Mouse (Mus musculus): ENCODE results near the gene Anks6. TPM values are rescaled to one million over a fixed set of nuclear protein-coding genes. Genes with fewer than 3 reads are reported as not detected.
"Not testable (repeated sequence)": the region's sequence is repeated elsewhere in the genome, so short reads cannot be mapped to it uniquely, and the experiment has no call there.

Anks6 gene
- polyA plus RNA-seq, 1 experiment from 2014 or later: 4.0 TPM

- Histone ChIP-seq H3K9me3 (ENCODE audit: control insufficient read depth, low read length) (no peaks in the 10 kb centered on the region), H3K36me3 (ENCODE audit: control insufficient read depth, insufficient read depth, low read length) (no peaks in the 10 kb centered on the region), H3K27me3 (ENCODE audit: control insufficient read depth, insufficient read depth, low read length) (no peaks in the 10 kb centered on the region), H3K9ac (ENCODE audit: low read length) (no peak overlapping the region), H3K4me1 (ENCODE audit: control insufficient read depth, insufficient read depth, low read length) (no peaks in the 10 kb centered on the region), H3K4me3 (ENCODE audit: low read depth, low read length) (no peak overlapping the region), H3K27ac (replicated peaks; ENCODE audit: low read depth, low read length) (no peak overlapping the region), H3K4me2 (ENCODE audit: low read depth, severe bottlenecking) (no peak overlapping the region)
- WGBS: 93% methylated on average over 4 of the region's 4 CpGs
- DNase-seq (ENCODE audit: low spot score) (no peak), ATAC-seq (ENCODE audit: insufficient number of reproducible peaks, low FRiP score, low TSS enrichment, low read depth) (no peak)
Observed at GRCm38 (mm10) chr4:47080647-47081010, 23.4 kb upstream of the Anks6 start.

DNA sequence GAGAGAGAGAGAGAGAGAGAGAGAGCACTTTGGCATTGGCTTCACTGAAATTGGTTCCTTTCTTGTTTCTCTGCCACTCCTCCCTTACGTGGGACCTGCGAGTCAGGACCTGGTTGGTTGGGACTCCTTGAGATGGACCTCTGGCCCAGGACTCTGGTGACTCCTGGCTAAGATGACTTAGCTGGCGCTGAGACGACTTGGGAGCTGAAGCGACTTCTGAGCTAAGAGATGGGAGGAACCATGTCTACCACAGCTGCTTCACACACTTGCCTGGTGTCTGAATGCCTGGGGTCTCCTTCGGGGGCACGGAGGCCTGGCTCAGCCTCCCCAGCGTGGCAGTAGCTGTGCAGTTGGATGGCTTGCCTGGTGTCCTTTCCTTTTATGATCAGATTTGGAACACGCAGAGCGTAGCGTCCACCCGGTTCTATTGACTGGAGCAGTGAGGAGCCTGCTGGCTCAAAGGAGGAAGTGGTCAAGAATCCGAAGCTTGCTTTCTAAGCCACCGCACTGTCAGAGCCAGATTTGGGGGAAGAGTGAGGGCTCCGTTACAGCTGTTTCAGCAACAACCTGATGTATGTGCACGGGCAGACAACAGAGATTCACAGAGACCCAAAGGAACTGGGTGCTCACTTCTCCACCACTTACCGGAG, 22.9 kb upstream of the Anks6 start:
- H3K4me2 ChIP-seq (ENCODE audit: low read depth, severe bottlenecking): no peak overlapping the region
- no peaks in the 10 kb centered on the region for H3K36me3 ChIP-seq (ENCODE audit: control insufficient read depth, insufficient read depth, low read length)
- no peak overlapping the region for H3K9ac ChIP-seq (ENCODE audit: low read length)
- no peak for ATAC-seq (ENCODE audit: insufficient number of reproducible peaks, low FRiP score, low TSS enrichment, low read depth)
- no peaks in the 10 kb centered on the region for H3K9me3 ChIP-seq (ENCODE audit: control insufficient read depth, low read length)
- no peak overlapping the region for H3K4me3 ChIP-seq (ENCODE audit: low read depth, low read length)
- 90% methylated on average over 17 of the region's 17 CpGs for WGBS
- no peaks in the 10 kb centered on the region for H3K27me3 ChIP-seq (ENCODE audit: control insufficient read depth, insufficient read depth, low read length)
- no peak overlapping the region for H3K27ac ChIP-seq (replicated peaks; ENCODE audit: low read depth, low read length)
- H3K4me1 ChIP-seq (ENCODE audit: control insufficient read depth, insufficient read depth, low read length): no peaks in the 10 kb centered on the region
- no peak for DNase-seq (ENCODE audit: low spot score)

DNA sequence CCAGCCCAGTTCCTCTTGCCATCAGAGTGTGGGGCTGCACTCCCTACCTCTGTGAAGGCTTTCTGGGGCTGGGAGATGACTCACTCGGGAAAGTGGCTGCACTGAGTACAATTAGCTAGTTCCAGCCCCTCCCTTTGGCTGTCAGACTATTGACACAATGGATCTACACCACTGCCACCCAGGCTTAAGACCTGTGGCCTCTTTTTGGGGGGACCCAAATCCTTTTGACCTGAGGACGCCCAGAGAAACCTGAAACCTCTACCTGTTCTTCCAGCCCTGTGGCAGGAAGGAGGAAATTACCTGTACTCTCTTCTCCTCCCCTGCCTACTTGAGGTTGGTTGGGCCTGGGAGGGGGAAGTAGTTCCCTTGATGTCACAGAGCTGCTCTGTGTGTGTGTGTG, 17.8 kb upstream of the Anks6 start:
- no peaks in the 10 kb centered on the region for H3K27me3 ChIP-seq (ENCODE audit: control insufficient read depth, insufficient read depth, low read length)
- no peak overlapping the region for H3K27ac ChIP-seq (replicated peaks; ENCODE audit: low read depth, low read length)
- ATAC-seq (ENCODE audit: insufficient number of reproducible peaks, low FRiP score, low TSS enrichment, low read depth): no peak
- H3K9me3 ChIP-seq (ENCODE audit: control insufficient read depth, low read length): no peaks in the 10 kb centered on the region
- H3K4me1 ChIP-seq (ENCODE audit: control insufficient read depth, insufficient read depth, low read length): no peaks in the 10 kb centered on the region
- no peak overlapping the region for H3K9ac ChIP-seq (ENCODE audit: low read length)
- H3K36me3 ChIP-seq (ENCODE audit: control insufficient read depth, insufficient read depth, low read length): no peaks in the 10 kb centered on the region
- 31% methylated on average over 2 of the region's 2 CpGs for WGBS
- H3K4me3 ChIP-seq (ENCODE audit: low read depth, low read length): no peak overlapping the region
- DNase-seq (ENCODE audit: low spot score): no peak
- H3K4me2 ChIP-seq (ENCODE audit: low read depth, severe bottlenecking): no peak overlapping the region

DNA sequence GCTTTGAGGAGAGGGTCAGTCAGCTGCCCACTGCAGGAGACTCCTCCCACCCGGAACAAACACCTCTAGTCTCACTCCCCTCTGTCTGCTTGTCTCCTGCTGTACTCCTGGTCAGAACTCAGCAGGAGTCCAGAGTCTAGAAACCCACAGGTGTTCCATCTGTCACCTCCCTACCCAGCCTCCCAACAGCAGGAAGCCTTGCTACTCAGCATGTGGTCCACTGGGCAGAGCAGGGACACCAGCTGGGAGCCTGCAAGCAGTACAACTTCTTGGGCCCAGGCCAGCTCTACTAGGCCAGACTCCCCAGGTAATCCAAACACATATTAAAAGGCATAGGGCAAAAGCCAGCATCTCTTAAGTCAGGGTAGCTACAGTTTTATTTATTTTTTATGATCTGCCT, 3.7 kb upstream of the Anks6 start:
- no peaks in the 10 kb centered on the region for H3K27me3 ChIP-seq (ENCODE audit: control insufficient read depth, insufficient read depth, low read length)
- no peak for DNase-seq (ENCODE audit: low spot score)
- no peak overlapping the region for H3K4me2 ChIP-seq (ENCODE audit: low read depth, severe bottlenecking)
- no peak overlapping the region for H3K4me3 ChIP-seq (ENCODE audit: low read depth, low read length)
- no peak overlapping the region for H3K9ac ChIP-seq (ENCODE audit: low read length)
- H3K9me3 ChIP-seq (ENCODE audit: control insufficient read depth, low read length): no peaks in the 10 kb centered on the region
- 19% methylated on average over 1 of the region's 1 CpGs for WGBS
- ATAC-seq (ENCODE audit: insufficient number of reproducible peaks, low FRiP score, low TSS enrichment, low read depth): no peak
- H3K27ac ChIP-seq (replicated peaks; ENCODE audit: low read depth, low read length): no peak overlapping the region
- no peaks in the 10 kb centered on the region for H3K36me3 ChIP-seq (ENCODE audit: control insufficient read depth, insufficient read depth, low read length)
- H3K4me1 ChIP-seq (ENCODE audit: control insufficient read depth, insufficient read depth, low read length): 0 out of 2 replicates have a peak, but pooled peaks cover 5% of the 10 kb centered on the region

GRCm38 (mm10) chr4:47057510-47058325, 491 bp upstream of the Anks6 start:
- Histone ChIP-seq H3K27ac (replicated peaks; ENCODE audit: low read depth, low read length) (no peak overlapping the region), H3K4me2 (ENCODE audit: low read depth, severe bottlenecking) (peak overlapping the region; percentile 77), H3K4me1 (ENCODE audit: control insufficient read depth, insufficient read depth, low read length) (0 out of 2 replicates have a peak, but pooled peaks cover 5% of the 10 kb centered on the region), H3K36me3 (ENCODE audit: control insufficient read depth, insufficient read depth, low read length) (no peaks in the 10 kb centered on the region), H3K27me3 (ENCODE audit: control insufficient read depth, insufficient read depth, low read length) (no peaks in the 10 kb centered on the region), H3K4me3 (ENCODE audit: low read depth, low read length) (peak overlapping the region; percentile 58), H3K9ac (ENCODE audit: low read length) (peak overlapping the region; percentile 79), H3K9me3 (ENCODE audit: control insufficient read depth, low read length) (no peaks in the 10 kb centered on the region)
- ATAC-seq (ENCODE audit: insufficient number of reproducible peaks, low FRiP score, low TSS enrichment, low read depth): peak; percentile 22; the same call in 1 of the 2 replicates
- WGBS: 39% methylated on average over 24 of the region's 25 CpGs
- DNase-seq (ENCODE audit: low spot score): no peak

- Histone ChIP-seq H3K9me3 (ENCODE audit: control insufficient read depth, low read length) (no peaks in the 10 kb centered on the region), H3K4me3 (ENCODE audit: low read depth, low read length) (no peak overlapping the region), H3K9ac (ENCODE audit: low read length) (no peak overlapping the region), H3K27me3 (ENCODE audit: control insufficient read depth, insufficient read depth, low read length) (no peaks in the 10 kb centered on the region), H3K4me2 (ENCODE audit: low read depth, severe bottlenecking) (no peak overlapping the region), H3K4me1 (ENCODE audit: control insufficient read depth, insufficient read depth, low read length) (peaks cover 8% of the 10 kb centered on the region; the same call in 1 of the 2 replicates), H3K27ac (replicated peaks; ENCODE audit: low read depth, low read length) (no peak overlapping the region), H3K36me3 (ENCODE audit: control insufficient read depth, insufficient read depth, low read length) (no peaks in the 10 kb centered on the region)
- ATAC-seq (ENCODE audit: insufficient number of reproducible peaks, low FRiP score, low TSS enrichment, low read depth): no peak
- no peak for DNase-seq (ENCODE audit: low spot score)
- WGBS: 96% methylated on average over 6 of the region's 6 CpGs
Observed at GRCm38 (mm10) chr4:47055570-47056080, 1.6 kb downstream of the Anks6 start.

GRCm38 (mm10) chr4:47055170-47055569, 2.1 kb downstream of the Anks6 start:
- H3K27ac ChIP-seq (replicated peaks; ENCODE audit: low read depth, low read length); H3K36me3 ChIP-seq (ENCODE audit: control insufficient read depth, insufficient read depth, low read length); H3K4me3 ChIP-seq (ENCODE audit: low read depth, low read length); H3K9me3 ChIP-seq (ENCODE audit: control insufficient read depth, low read length); DNase-seq (ENCODE audit: low spot score); H3K27me3 ChIP-seq (ENCODE audit: control insufficient read depth, insufficient read depth, low read length); ATAC-seq (ENCODE audit: insufficient number of reproducible peaks, low FRiP score, low TSS enrichment, low read depth); H3K9ac ChIP-seq (ENCODE audit: low read length); H3K4me2 ChIP-seq (ENCODE audit: low read depth, severe bottlenecking): not testable (repeated sequence)
- peaks cover 10% of the 10 kb centered on the region; the same call in 1 of the 2 replicates for H3K4me1 ChIP-seq (ENCODE audit: control insufficient read depth, insufficient read depth, low read length)
- WGBS: 91% methylated on average over 9 of the region's 9 CpGs

DNA sequence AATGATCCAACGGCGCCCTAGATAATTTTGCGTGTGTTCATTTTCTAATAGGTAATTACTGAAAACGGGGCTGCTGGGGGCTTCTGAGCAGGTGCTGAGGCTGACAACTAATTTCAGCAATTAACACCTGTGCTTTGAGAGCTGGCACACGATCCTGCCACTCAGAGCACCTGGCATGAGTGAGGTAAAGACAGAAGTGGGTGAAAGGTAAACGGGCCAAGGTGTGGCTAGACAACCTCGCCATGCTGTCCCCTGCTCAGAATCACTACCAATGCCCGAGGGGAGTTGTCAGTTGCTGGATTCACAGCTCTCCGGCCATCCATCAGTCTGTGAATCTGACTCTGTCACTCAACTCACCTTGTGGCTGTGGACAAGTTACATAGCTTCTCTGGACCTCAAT, 5.3 kb downstream of the Anks6 start:
- Histone ChIP-seq H3K4me1 (ENCODE audit: control insufficient read depth, insufficient read depth, low read length) (peaks cover 10% of the 10 kb centered on the region; the same call in 1 of the 2 replicates), H3K36me3 (ENCODE audit: control insufficient read depth, insufficient read depth, low read length) (no peaks in the 10 kb centered on the region), H3K4me2 (ENCODE audit: low read depth, severe bottlenecking) (no peak overlapping the region), H3K4me3 (ENCODE audit: low read depth, low read length) (no peak overlapping the region), H3K9me3 (ENCODE audit: control insufficient read depth, low read length) (no peaks in the 10 kb centered on the region), H3K9ac (ENCODE audit: low read length) (no peak overlapping the region), H3K27me3 (ENCODE audit: control insufficient read depth, insufficient read depth, low read length) (no peaks in the 10 kb centered on the region), H3K27ac (replicated peaks; ENCODE audit: low read depth, low read length) (no peak overlapping the region)
- WGBS: 53% methylated on average over 9 of the region's 9 CpGs
- no peak for ATAC-seq (ENCODE audit: insufficient number of reproducible peaks, low FRiP score, low TSS enrichment, low read depth)
- no peak for DNase-seq (ENCODE audit: low spot score)
